Mouse (Mus musculus) small intestine, adult 2 months (tissue): ENCODE results near the gene Olfr308. TPM values are rescaled to one million over a fixed set of nuclear protein-coding genes. Genes with fewer than 3 reads are reported as not detected.

Experiments used
- H3K27ac ChIP-seq: fragments of 200-500 bp; 2 replicates; pipeline ENCODE4 v1.5.1; 2012; ENCODE audit warnings: low read depth, low read length, control low read depth, inconsistent platforms; ENCODE audit not compliant: insufficient read depth
- H3K27me3 ChIP-seq: fragments of 200-500 bp; 2 replicates; pipeline ENCODE4 v1.6.1; 2012; ENCODE audit warnings: mild to moderate bottlenecking, moderate library complexity, low read length, inconsistent platforms; ENCODE audit not compliant: control insufficient read depth, insufficient read depth
- H3K36me3 ChIP-seq: fragments of 200-500 bp; 2 replicates; pipeline ENCODE4 v1.6.1; 2012; ENCODE audit warnings: mild to moderate bottlenecking, low read length, control low read depth, inconsistent platforms; ENCODE audit not compliant: control insufficient read depth, insufficient read depth
- H3K4me1 ChIP-seq: fragments of 200-500 bp; 2 replicates; pipeline ENCODE4 v1.6.1; 2012; ENCODE audit warnings: low read length, inconsistent platforms, mixed read lengths; ENCODE audit not compliant: control insufficient read depth, insufficient read depth, insufficient read length
- H3K4me3 ChIP-seq: fragments of 200-500 bp; 2 replicates; pipeline ENCODE4 v1.5.1; 2012; ENCODE audit warnings: low read depth, mild to moderate bottlenecking, control low read depth, inconsistent platforms, low read length, moderate library complexity
- CTCF ChIP-seq: fragments of 200-500 bp; IDR thresholded peaks from 2 replicates; pipeline ENCODE4 v1.5.1; 2012; ENCODE audit warnings: low read depth, mild to moderate bottlenecking, control low read depth, inconsistent platforms, low read length, moderate library complexity, mixed read lengths; ENCODE audit not compliant: insufficient replicate concordance, insufficient read length; ENCODE audit errors: extremely low read depth
- POLR2A ChIP-seq: fragments of 200-500 bp; IDR thresholded peaks from 2 replicates; pipeline ENCODE4 v1.6.1; 2012; ENCODE audit warnings: low read depth, mild to moderate bottlenecking, control low read depth, inconsistent platforms, low read length, moderate library complexity
- WGBS: fragments of 180-500 bp; shearing (Covaris S2); methylation state at CpG from one replicate; pipeline ENCODE4 v1.1.7; 2018; 5-methylcytosine and 5-hydroxymethylcytosine counted together
- polyA plus RNA-seq: library from polyadenylated mRNA; depleted of rRNA; stranded (reverse); fragments of >200 nt; gene quantifications from 2 replicates; pipeline ENCODE4 v1.2.3, GENCODE M21; 2012; rRNA removed

Gene Olfr308
- polyA plus RNA-seq, 1 experiment = not detected

DNA sequence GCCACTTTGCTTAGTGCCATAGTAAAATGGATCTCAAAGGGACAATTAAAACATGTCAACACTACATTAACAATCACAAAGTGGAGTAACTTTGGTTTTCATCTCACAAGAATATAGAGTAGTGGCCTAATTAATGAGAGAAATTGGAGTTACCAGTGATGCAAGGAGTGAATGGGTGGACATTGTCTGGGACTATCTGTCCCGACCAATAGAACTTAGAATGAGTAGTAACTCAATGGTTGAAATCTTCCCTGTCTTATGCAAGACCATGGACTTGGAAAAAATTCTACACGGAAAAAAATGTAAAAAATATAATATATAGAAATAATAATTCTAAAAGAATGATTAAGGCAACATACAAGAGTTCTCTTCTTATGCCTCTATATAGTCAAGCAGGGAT lies 11.8 kb downstream of the Olfr308 start, which contains the start of gene Olfr309:
Gene Olfr309, minus strand, starts transcription at position 101 of the 400 bp plus-strand sequence.
- H3K4me1 ChIP-seq = no peaks in the 10 kb centered on the region
- no peak within 1 kb of the TSS for H3K27ac ChIP-seq
- H3K27me3 ChIP-seq = no peaks in the 10 kb centered on the region
- TF ChIP-seq POLR2A (no peak), CTCF (no peak)
- WGBS = 60% methylated on average over 2 of the region's 2 CpGs
- no peaks in the 10 kb centered on the region for H3K36me3 ChIP-seq
- H3K4me3 ChIP-seq = no peak within 1 kb of the TSS

DNA sequence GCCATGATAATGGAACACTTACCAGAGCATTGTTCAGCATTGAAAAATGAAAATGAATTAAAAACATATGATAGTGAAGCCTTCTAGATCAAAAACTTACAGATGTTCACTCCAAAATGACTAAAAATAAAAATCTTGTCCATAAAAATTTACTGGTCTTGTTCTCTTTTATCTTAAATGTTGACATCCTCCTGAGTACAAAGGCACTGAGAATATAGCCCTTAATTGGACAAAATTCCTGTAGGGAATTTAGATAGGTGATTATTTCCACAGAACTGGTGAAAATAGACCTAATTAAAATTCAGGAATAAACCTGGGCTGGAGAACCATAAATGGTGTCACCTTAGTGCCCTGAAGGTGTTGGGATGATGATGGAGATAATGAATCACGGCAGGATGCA lies 48.4 kb downstream of the Olfr308 start, which contains the start of gene Olfr310:
Gene Olfr310, minus strand, starts transcription at position 101 of the 400 bp plus-strand sequence.
- Histone ChIP-seq H3K36me3 (no peaks in the 10 kb centered on the region), H3K27ac (no peak within 1 kb of the TSS), H3K4me3 (no peak within 1 kb of the TSS), H3K4me1 (no peaks in the 10 kb centered on the region), H3K27me3 (no peaks in the 10 kb centered on the region)
- WGBS = 57% methylated on average over 1 of the region's 1 CpGs
- no peak for TF ChIP-seq POLR2A

Other genes starting within 250 kb of the Olfr308 start
- not detected in 2 replicates for gene Vmn2r75, start 153.9 kb downstream of the Olfr308 start, polyA plus RNA-seq
- not detected in 2 replicates for gene Vmn2r76, start 79.3 kb downstream of the Olfr308 start, polyA plus RNA-seq
- not detected in 2 replicates for gene Olfr310, start 48.5 kb downstream of the Olfr308 start, polyA plus RNA-seq
- not detected in 2 replicates for gene Olfr309, start 11.9 kb downstream of the Olfr308 start, polyA plus RNA-seq
- not detected in 2 replicates for gene Olfr307, start 12.0 kb upstream of the Olfr308 start, polyA plus RNA-seq
- gene Olfr305, start 41.3 kb upstream of the Olfr308 start, polyA plus RNA-seq = not detected in 2 replicates
- gene Olfr304, start 61.0 kb upstream of the Olfr308 start, polyA plus RNA-seq = not detected in 2 replicates
- gene Olfr303, start 72.2 kb upstream of the Olfr308 start, polyA plus RNA-seq = not detected in 2 replicates
- not detected in 2 replicates for gene Olfr301, start 78.2 kb upstream of the Olfr308 start, polyA plus RNA-seq
- gene Olfr299, start 134.3 kb upstream of the Olfr308 start, polyA plus RNA-seq = not detected in 2 replicates
- gene Olfr298, start 166.9 kb upstream of the Olfr308 start, polyA plus RNA-seq = not detected in 2 replicates
- gene Olfr297, start 194.3 kb upstream of the Olfr308 start, polyA plus RNA-seq = not detected in 2 replicates